Mouse (Mus musculus): ENCODE results near the gene B2m.

The B2m gene

DNA sequence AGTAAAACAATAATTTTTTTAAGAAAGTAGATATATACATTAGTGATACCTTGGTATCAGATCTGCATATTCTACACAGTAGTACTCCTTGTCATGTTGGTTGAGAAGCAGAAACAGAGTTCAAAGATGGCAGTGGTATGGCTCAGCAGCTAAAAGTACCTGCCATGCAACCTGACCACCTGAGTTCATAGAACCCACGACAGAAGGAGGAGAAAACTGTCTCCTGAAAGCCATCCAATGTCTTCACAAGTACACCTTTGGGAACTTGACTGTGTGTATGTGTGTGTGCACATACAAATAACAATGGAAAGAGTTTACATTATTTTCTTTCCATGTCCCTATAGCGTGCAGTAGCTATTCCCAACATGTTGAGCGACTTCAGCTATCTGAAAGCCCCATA lies 2.2 kb downstream of the B2m start:
- DNase-seq (ENCODE audit: low read depth), result no peak

GRCm38 (mm10) chr2:122151221-122151620 lies 3.7 kb downstream of the B2m start:
- no peak for DNase-seq (ENCODE audit: low read depth)

DNA sequence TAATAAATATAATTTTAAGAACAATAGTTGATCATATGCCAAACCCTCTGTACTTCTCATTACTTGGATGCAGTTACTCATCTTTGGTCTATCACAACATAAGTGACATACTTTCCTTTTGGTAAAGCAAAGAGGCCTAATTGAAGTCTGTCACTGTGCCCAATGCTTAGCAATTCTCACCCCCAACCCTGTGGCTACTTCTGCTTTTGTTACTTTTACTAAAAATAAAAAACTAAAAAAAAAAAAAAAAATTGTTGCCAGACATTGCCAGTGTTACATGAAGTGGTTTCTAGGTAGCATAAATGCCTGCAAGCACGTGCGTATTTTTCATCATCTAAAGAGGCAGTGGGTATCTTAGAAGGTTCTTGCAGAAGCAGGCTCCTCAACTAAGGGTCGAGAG lies 5.4 kb downstream of the B2m start:
- no peak for DNase-seq (ENCODE audit: low read depth)

DNA sequence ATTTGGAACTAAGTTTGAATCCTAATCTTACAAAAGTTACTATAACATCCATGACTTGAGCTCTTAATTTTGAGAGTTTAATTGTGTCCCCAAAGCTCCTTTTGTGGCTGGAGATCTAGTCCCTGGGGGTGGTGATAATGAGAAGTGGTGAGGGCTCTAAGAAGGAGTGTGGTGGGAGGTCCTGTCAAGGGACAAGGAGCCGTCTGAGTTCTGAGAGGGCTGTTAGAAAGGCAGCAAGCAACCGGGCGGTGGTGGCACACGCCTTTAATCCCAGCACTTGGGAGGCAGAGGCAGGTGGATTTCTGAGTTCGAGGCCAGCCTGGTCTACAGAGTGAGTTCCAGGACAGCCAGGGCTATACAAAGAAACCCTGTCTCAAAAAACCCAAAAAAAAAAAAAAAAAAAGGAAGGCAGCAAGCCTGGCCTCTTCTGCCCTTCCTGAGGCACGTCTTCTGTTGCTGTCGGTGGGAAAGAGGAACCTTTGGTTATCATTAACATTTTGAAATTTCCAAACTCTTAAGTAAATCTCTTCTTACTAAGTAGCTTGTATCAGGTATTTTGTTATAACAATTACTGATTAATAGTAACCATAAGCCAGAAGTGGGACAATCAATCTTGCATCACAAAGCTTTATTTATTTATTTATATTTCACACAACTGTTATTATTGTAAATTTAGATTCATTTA lies 6.3 kb downstream of the B2m start:
- DNase-seq (ENCODE audit: low read depth), result no peak

DNA sequence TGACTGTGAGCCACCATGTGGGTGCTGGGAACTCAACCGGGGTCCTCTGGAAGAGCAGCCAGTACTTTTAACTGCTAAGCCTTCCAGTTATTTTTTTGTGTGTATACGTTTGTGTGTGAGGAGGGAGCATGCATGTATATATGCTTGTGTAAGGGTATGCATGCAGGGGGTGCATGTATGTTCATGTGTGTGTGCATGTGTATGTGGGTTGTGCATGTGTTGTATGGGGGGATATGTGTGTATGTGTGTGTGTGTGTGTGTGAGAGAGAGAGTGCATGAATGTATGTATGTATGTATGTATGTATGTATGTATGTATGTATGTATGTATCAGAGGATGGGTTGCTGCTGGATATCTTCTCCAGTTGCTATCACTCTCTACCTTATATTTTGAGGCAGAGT lies 7.0 kb downstream of the B2m start:
- no peak for DNase-seq (ENCODE audit: low read depth)

- DNase-seq (ENCODE audit: low read depth), result no peak
Measured at GRCm38 (mm10) chr2:122155292-122155691, 7.8 kb downstream of the B2m start.

DNA sequence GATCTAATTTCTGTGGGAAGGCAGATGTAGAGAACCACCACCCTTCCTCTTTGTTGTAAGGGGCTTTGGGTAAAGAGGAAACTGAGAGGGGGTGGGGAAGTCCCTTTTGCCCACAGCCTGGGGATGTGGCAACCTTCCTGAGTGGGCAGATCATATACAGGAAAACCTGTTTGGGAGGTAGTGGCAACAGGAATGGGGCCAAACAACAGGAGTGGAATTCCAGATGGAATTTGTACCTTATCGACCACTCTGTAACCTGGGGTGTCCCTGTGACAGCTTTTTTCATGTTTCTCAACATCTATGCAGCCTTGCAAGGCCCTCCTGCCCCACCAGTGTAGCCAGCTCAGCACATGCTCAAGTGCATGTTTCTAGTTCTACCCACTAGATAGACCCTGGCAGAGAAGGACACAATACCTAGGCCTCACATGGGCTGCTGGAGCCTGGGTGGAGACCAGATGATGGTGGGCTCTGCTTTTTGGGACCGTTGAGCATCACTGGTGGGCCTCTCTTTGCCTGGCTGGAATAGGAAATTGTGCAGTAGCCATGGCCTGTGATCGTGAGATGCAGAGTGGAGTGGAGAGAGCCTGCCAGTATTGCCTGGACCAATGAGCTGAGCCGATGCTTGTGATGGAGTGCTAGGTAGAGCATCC lies 8.7 kb downstream of the B2m start:
- DNase-seq (ENCODE audit: low read depth), result no peak

GRCm38 (mm10) chr2:122157561-122157960 lies 10.1 kb downstream of the B2m start:
- no peak for DNase-seq (ENCODE audit: low read depth)

- DNase-seq (ENCODE audit: low read depth), result no peak
Measured at GRCm38 (mm10) chr2:122158362-122158802, 10.9 kb downstream of the B2m start.

- no peak for DNase-seq (ENCODE audit: low read depth)
Measured at GRCm38 (mm10) chr2:122159667-122160066, 12.2 kb downstream of the B2m start.

- DNase-seq (ENCODE audit: low read depth), result peak; percentile 67
Measured at GRCm38 (mm10) chr2:122160680-122161079, 13.2 kb downstream of the B2m start, which contains the start of gene Trim69. Trim69 (plus strand) TSS chr2:122160700.

DNA sequence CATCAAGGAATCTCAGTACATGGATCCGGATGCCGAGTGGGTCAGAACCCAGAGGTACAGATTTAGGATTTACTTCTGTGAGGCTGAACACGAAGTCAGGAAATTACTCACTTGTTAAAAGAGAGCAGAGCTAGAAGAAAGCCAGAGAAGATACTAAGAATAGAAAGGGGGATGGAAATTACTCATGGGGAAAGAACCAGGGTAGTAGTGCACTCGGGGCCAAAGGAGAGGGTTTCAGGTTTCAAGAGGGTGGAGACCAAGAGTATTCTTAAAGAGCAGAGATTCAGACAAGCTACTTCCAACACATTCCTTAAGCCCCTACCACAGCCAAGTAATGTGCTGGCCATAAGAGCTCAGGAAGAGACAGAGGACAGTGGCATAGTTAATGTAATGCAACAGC lies 14.1 kb downstream of the B2m start:
- DNase-seq (ENCODE audit: low read depth), result no peak

DNA sequence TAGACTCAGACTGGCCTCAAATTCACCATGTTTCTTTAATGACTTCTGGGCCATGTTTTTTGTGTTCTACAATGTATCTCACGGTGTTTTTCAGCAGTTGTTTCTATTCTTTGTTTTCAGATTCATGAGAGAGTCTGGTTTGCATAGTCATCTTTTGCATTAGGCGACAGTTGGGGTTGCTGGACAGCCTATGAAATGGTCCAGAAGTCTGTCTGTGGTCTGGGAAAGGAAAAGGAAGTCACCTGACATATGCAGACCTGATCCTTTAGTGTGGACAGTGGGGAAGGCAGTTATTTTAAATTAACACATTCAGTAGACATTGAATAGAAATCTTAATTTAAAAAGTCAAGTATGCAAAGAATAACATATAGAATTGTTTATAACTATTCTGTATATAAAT lies 15.0 kb downstream of the B2m start:
- DNase-seq (ENCODE audit: low read depth), result no peak

DNA sequence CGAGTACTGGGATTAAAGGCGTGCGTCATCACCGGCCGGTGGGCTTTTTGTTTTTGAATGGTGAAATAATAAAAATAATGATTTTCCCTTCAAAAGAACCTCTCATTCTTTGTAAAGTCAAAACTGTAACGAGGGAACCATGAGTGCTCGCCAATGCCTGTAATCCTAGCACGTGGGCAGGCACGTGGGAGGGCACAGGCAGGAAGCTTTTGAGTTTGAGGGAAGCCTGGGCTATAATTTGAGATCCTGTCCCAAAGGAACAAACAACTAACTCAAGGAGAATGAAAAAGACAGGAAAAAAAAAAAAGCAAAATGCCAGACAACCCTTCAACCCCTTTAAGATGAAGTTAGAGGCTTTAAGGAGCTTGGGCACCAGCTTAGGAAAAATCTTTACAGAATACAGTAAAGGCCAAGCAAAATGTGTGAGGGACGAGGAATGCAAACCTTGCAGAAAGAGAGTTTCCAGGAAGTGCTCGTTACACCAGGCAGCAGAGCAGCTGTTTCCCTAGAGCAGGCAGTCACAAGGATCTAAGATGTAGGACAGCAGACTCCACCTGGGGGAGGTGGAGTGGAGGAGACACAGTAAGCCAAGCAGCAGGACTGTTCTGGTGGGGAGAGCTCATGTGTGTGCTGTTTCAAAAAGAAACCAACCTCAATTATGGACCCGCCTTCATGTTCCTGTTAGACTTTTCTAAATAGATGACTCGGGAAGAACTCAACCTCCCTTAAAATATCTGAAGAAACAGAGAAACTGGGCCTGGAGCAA lies 16.1 kb downstream of the B2m start:
- no peak for DNase-seq (ENCODE audit: low read depth)

GRCm38 (mm10) chr2:122164293-122164692 lies 16.8 kb downstream of the B2m start:
- DNase-seq (ENCODE audit: low read depth), result no peak

DNA sequence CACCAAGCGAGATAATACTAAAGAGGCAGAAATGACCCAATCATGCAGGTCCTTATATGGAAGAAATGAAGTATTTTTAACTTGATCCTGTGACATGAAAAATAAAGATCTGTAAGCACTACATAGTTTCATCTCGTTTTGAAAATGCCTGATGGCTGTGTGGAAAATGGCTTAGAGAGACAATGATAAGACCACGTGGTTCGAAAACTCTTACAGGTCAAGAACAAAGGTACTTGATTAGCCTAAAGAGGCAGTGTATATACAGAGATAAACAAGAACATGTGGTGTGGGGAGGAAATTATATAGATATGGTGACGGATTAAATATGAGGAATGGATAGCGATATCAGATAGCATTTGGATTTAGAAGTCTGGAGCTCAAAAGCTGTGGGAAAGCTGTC lies 23.8 kb downstream of the B2m start:
- no peak for DNase-seq (ENCODE audit: low read depth)

DNA sequence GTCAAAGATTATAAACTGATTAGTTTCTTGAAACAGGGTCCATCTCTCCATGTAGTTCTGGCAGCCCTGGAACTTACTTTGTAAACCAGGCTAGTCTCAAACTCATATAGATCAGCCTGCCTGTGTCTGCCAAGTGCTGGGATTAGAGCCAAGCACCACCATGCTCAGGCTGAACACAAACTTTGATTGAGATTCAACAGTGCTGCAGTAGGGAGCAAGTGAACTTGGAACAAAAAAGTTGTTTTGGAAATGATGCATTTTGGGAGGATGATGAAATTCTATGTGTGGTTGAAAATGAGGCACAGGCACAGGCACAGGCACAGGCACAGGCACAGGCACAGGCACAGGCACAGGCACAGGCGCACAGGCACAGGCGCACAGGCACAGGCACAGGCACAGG lies 24.7 kb downstream of the B2m start:
- DNase-seq (ENCODE audit: low read depth), result no peak

DNA sequence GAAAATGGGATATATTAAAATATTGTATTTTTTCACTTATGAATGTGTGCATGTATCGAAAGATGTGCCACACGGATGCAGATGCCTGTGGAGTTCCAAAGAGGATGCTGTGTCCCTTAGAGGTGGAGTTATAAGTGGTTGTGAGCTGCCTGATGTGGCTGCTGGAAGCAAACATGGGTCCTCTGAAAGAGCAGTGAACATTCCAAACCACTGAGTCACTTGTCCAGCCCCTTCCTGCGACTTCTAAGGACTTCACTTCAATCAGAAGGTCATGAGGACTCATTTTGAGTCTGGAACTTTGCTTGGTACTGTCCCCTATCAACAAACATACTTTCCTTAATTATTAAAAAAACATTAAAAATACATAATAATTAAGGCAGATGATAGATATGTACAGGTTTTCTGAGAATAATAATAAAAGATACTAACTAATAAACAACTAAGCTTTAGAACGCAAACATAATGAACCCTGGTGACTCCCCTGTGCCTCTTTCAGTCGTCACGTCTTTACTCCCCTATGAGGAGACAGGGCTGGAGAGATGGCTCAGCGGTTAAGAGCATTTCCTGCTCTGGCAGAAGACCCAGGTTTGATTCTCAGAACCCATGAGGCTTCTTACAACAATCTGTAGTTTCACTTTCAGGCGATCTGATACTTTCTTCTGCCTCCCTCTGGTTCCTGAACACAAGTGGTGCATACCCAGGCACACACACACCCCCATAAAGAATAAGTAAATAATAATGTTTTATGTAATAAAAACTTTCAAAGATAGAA lies 32.8 kb downstream of the B2m start:
- DNase-seq (ENCODE audit: low read depth), result no peak

- DNase-seq (ENCODE audit: low read depth), result no peak
Measured at GRCm38 (mm10) chr2:122185086-122185485, 37.6 kb downstream of the B2m start.

GRCm38 (mm10) chr2:122186106-122186505 lies 38.6 kb downstream of the B2m start, which contains the start of the genes Patl2 and Terb2:
Patl2 (minus strand) TSS chr2:122186189.
Terb2 (plus strand) TSS chr2:122186272.
- no peak for DNase-seq (ENCODE audit: low read depth)

GRCm38 (mm10) chr2:122186751-122187150 lies 39.3 kb downstream of the B2m start:
- no peak for DNase-seq (ENCODE audit: low read depth)

GRCm38 (mm10) chr2:122191849-122192248 lies 44.4 kb downstream of the B2m start:
- DNase-seq (ENCODE audit: low read depth), result no peak
